Mouse (Mus musculus): ENCODE results near the gene Sik3. TPM values are rescaled to one million over a fixed set of nuclear protein-coding genes. Genes with fewer than 3 reads are reported as not detected.

The Sik3 gene
- polyA plus RNA-seq (2017; shearing (Covaris generic)), result 10 to 100 TPM; 12.8 to 16.0 TPM

GRCm38 (mm10) chr9:46012091-46013008, at the start of gene Sik3, which contains the start of gene Pafah1b2:
TSS of gene Sik3 (plus strand) at chr9:46012820.
TSS of gene Pafah1b2 (minus strand) at chr9:46012690.
- peak; percentile 82 for ATAC-seq

GRCm38 (mm10) chr9:45963577-45963976, 49.0 kb upstream of the Sik3 start:
- ATAC-seq, result no peak

GRCm38 (mm10) chr9:45976884-45977283, 35.7 kb upstream of the Sik3 start:
- no peak for ATAC-seq

DNA sequence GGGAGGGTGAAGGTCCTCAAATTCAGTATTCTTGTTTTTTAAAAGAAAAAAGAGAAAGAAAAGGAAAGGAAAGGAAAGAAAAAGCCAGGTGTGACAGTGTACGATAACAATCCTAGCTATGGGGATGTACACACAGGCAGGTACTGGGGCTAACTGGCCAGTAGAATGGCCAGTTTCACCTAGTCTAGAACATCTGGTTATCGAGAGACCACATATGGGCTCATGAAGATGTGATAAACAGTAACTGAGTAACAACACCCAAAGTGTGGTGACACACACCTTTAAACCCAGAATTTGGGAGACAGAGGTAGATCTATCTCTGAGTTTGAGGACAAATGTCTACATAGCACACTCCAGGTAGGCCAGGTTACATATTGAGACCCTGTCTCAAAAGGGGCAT, 32.8 kb upstream of the Sik3 start:
- ATAC-seq, result no peak

- no peak for ATAC-seq
These were observed 32.0 kb upstream of the Sik3 start for GRCm38 (mm10) chr9:45980611-45981010.

DNA sequence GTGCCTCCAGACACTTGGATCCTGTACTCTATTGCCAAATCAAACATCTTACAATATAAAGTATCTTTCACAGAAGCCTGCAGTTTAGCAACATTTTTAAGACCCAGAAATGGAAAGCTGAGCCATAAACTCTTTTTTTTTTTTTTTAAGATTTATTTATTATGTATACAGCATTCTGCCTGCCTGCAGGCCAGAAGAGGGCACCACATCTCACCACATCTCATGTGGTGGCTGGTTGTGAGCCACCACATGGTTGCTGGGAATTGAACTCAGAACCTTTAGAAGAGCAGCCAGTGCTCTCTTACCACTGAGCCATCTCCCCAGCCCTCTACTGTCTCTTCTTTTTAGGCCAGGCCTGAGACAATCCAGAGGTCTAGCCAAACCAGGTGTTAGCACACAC, 31.3 kb upstream of the Sik3 start:
- no peak for ATAC-seq

DNA sequence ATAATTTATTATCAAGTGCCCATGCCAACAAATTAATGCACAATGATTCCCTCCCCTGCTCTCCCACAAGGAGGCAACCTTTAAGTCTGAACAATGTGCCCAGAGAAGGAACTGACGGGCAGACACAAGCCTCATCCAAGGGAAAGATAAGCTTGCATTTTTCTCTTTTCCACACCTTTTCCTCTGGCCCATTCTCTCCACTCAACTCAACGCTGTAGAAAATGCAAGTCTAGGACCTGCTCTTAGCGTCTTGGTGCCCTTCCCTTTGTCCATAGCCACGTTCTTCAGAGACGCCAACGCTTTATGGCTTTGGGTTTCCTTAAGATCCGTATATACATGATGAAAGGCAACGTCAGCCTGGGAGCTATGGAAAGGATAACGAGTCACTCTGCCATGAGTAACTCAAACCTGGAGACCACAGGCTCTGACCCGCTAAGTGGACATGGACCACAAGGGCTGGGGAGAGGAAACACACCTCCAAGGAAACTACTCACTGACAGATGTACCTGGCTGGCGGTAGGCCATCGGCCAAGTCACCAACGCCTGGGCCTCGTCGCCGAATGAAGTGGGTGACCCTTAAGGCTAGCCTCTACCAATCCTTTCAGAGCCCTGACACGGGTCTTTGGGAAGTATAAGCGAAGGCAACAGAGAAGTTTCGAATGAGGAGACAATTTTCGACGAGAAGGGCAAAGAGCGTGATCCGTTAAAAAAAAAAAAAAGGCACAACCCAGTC, 28.8 kb upstream of the Sik3 start:
- no peak for ATAC-seq

DNA sequence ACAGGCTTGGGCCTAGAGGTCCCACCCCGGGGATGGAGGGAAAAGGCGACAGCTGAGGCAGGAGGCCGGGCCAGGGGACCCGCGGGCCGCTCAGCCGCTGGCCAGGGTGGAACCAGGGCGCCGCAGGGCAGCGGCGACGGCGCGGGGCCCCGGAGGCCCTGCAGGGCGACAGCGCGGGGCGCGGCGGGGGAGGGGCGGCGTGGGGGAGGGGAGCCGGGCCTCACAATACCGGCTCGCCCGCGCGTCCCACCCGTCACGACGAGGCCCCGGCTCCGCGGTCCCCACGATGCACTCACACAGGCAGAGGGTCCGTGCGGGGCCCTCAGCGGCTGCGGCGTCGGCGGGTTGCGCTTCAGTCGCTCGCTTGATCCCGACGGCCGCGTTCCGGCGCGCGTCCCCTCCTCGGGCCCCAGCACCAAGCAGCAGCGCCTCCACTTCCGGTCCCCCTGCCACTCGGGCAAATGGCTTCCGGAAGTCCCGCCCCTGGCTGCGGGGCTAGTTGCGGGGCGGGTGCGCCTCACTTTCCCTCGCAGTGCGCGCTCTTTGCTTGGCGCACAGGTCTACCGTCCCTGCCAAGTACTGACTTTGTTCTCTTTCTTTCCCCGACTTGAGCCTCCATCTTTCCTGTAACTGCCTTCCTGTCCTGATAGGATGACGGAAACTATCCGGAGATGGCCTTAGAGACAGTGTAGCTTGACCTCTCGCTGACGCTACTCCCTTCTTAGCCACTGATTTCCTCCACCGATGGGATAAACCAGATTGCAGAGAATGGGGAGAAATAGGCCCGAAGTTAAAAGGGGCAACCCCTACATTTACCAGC, 28.0 kb upstream of the Sik3 start:
- ATAC-seq, result peak; percentile 94

DNA sequence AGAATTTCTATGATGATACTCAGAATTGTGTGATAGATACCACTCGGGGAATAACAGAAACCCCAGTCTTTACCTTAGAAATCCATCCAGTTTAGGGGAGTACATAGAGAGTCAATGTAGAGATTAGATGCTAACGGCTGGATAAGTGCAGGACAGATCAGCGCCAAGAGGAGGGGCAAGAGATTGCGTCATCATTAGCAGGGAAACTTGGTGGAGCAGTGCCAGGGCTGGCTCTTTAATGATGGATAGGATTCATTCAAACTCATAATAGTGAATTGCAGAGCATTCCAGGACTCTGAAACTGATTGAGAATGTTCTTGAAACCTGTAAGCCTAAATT, 27.4 kb upstream of the Sik3 start:
- ATAC-seq, result peak; percentile 54

DNA sequence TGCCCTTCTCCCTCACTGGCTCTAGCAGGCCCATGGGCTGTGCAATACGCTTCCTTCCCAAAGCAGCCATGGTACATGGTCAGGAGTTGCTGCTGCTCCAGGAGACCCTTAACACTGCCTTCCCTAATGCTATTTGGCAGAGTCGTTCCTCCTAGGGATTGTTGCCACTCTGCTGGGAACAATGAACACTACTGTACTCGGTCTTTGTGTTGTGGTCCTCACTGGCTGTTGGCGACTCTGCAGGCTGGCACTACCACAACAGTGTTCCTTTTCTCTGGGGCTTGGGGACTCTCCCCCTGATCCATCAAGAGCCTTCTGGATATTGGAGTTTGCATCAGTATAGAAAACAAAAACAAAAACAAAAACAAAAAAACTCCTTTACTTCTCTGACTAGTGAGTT, 13.6 kb upstream of the Sik3 start:
- no peak for ATAC-seq

DNA sequence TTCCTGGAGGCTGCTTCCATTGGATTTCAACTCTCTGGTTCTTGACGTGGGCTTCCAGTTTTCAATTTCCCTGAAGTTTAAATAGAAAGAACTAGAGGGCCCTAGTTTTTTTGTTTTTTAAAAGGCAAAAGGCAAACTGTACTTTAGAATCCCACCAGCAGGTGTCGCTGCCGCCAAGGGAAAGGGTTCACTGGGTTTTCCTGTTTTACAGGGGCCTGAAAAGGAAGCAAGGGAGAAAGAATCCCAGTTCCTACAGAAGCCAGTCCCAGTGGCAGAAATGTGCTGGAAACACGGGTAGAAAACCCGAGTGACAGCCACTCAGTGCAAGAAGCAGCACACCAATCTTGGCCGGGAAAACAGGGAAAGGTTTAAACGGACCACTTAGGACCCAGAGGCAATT, 8.9 kb upstream of the Sik3 start:
- ATAC-seq, result peak; percentile 32

DNA sequence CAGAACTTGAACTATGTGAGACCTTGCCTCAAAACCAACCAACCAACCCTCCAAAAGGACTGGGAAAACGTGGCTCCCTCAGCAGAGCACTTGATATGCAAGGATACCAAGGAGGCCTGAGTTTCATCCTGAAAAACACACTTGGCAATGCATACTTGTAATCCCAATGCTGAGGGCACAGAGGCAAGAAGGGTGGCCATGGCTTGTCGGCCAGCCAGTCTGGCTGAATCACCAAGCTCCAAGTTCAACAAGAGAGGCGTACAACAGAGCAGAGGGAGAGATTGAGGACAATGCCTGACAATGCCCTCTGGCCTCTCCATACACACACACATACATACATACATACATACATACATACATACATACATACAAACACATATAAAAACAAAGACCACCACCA, 8.1 kb upstream of the Sik3 start:
- ATAC-seq, result no peak

DNA sequence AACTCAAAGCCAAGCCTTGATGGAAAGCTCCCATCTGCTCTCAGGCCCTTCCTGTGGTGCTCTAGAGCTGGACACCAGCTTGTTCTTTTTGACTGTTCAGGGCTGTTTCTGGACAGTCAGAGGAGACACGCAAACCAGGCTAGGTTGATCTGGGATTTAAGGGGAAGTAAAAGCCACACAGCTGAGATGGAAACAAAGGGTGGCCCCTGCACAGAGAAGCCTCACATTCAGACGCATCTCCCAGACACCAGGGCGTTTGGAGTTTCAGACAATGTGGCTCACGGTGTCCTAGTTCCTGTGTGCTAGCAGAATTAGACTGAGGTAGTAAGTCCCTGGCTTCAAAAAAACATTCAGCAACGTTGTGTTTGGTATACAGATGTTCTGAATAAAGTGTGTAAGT, 6.4 kb upstream of the Sik3 start:
- no peak for ATAC-seq

DNA sequence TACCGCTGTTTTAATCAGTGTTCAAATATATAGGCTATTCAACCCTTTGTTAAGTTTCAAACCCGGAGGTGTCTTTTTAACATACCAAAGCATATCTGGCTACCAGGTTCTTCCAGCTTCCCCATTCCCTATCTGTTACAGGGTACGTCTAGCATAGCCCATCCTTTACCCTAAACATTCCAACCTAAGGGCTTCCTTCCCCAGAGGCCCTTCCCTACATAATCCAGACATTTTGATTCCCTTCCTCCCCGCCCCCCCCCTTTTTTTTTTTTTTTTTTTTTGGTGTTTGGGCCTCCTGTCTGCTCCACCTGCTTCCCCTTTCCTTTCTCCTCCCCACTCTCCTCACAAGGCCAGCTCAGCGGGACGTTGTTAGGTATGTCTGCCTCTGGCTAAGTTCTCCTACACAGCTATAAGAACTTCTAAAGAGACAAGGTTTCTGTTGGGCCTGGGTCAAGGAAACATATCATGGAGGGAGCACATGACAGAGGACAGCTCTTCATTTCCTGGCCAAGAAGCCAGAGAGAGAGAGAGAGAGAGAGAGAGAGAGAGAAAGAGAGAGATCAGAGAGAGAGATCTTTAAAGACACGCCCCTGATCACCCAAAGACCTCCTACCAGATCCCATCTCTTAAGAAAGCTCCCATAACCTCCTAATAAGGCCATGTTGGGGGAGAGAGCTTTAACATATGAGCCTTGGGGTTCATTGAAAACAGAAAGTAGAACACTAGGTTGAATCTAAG, 3.5 kb upstream of the Sik3 start:
- ATAC-seq, result no peak

DNA sequence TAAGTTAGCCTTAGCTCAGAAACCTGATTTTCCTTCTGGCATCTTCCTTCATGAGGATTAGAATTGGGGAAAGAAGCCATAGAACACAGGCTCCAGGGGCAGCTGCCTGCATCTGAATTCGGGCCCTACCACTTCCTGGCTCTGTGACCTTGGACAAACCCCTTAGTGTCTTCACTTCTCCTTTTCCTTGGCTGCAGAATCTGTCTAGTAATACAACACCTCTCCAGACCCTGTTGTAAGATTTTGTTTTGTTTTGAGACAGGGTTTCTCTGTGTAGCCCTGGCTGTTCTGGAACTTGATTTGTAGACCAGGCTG, 3.0 kb upstream of the Sik3 start:
- no peak for ATAC-seq

- ATAC-seq, result no peak
These were observed 1.3 kb upstream of the Sik3 start for GRCm38 (mm10) chr9:46011094-46011970.

DNA sequence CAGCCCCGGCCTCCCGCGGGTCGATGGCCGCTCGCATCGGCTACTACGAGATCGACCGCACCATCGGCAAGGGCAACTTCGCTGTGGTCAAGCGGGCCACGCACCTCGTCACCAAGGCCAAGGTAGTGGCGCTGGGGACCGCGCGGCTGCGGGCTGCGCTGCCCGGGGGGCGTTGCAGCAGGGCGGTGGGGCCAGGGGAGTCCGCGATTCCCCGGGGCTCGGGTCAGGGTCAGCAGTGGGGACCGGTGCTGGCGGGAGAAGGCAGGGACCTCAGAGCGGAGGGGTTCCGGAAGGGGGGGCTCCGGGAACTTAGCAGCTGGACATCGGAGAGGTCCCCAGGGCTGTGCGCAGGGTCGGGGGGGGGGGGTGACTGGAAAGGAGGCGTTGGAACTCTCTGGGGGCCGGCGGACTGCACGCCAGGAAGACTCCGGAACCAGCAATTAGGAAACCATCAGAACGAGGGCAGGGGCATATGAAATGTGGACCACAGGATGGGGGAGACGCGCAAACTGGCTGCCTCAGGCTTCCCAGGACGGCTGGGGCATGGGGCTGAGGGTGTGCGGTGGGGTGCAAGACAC, 478 bp downstream of the Sik3 start:
- peak; percentile 16 for ATAC-seq

- no peak for ATAC-seq
These were observed 996 bp downstream of the Sik3 start for GRCm38 (mm10) chr9:46013616-46014015.

- no peak for ATAC-seq
These were observed 1.6 kb downstream of the Sik3 start for GRCm38 (mm10) chr9:46014251-46014681.

- peak; percentile 15 for ATAC-seq
These were observed 2.5 kb downstream of the Sik3 start for GRCm38 (mm10) chr9:46015081-46015551.

DNA sequence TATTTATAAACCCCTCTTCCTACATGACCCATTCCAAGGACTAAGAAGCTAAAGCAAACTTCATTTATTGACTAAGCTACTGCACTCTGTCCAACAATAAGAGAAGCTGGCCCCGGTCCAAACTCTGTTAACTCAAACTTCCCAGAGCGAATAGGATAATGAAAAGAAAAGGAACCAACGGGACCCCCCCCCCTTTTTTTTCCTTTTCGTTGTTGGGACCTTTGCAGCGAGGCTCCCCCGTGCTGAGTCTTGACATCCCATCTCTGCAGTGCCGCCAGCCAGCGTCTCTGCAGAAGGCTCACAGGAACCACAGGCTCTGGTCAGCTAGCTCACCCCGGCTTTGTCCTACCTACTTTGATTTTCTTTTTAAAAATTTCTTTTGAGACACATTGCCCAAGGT, 3.2 kb downstream of the Sik3 start:
- no peak for ATAC-seq

Measured in CD4-positive, CD25-positive, alpha-beta regulatory T cell, adult 4 months (primary cell).